ENCODE assay signal across 8 mouse cellular contexts in genomic region chrX:150588023-150588764, GRCm38 (mm10). TPM values are rescaled to one million over a fixed set of nuclear protein-coding genes. Genes with fewer than 3 reads are reported as not detected.
A peak's percentile ranks its signal among the peaks of the same experiment; 100 is the strongest.
DNase-seq lines count a peak whose midpoint lies in the region; ATAC-seq and TF ChIP-seq lines count a peak whose summit lies in the region.

Gene Pfkfb1, plus strand, starts transcription at chrX:150588229.

- no peaks in the 10 kb centered on the region for H3K9me3 ChIP-seq in CH12.LX (replicated peaks; ENCODE audit: low read length)
- no peaks in the 10 kb centered on the region for H3K9me3 ChIP-seq in forebrain, embryonic 11.5 days (ENCODE audit: control insufficient read depth, low read length)
- no peaks in the 10 kb centered on the region for H3K9me3 ChIP-seq in heart, embryonic 16.5 days (replicated peaks; ENCODE audit: control insufficient read depth, low read length)
- no peaks in the 10 kb centered on the region for H3K9me3 ChIP-seq in liver, embryonic 16.5 days (replicated peaks; ENCODE audit: control insufficient read depth, low read length)
- no peaks in the 10 kb centered on the region for H3K9me3 ChIP-seq in neural tube, embryonic 13.5 days

- TF ChIP-seq RAD21 in CH12.LX (IDR thresholded peaks at IDR 0.05; ENCODE audit: low read depth, low read length) = no peak

- peak; percentile 83 for TF ChIP-seq POLR2A in CH12.LX (IDR thresholded peaks at IDR 0.05; ENCODE audit: low read depth, low read length)
- TF ChIP-seq POLR2A in testis, adult 2 months (IDR thresholded peaks at IDR 0.05; ENCODE audit: control insufficient read depth, low read depth, low read length) = peak; percentile 23; the same call in 1 of the 2 replicates

- in situ Hi-C loops in CH12.LX (cut with MboI; ENCODE audit: low pct_ligation_motif_present, low pct_unique_long_range_greater_than_20kb, low sequenced_read_pairs) = no loop called here

- peak within 1 kb of the TSS; percentile 70 for H3K27ac ChIP-seq in CH12.LX (ENCODE audit: insufficient read depth, low read depth)
- peak within 1 kb of the TSS; percentile 59; the same call in 1 of the 2 replicates for H3K27ac ChIP-seq in forebrain, embryonic 11.5 days (ENCODE audit: low read depth, low read length)
- H3K27ac ChIP-seq in heart, embryonic 16.5 days (ENCODE audit: low read length) = peak within 1 kb of the TSS; percentile 75
- H3K27ac ChIP-seq in liver, embryonic 16.5 days (ENCODE audit: low read length) = peak within 1 kb of the TSS; percentile 90
- H3K27ac ChIP-seq in neural tube, embryonic 13.5 days (replicated peaks) = peak within 1 kb of the TSS; percentile 83
- peak within 1 kb of the TSS; percentile 75; the same call in 1 of the 2 replicates for H3K27ac ChIP-seq in testis, adult 2 months (ENCODE audit: control insufficient read depth, insufficient read depth, low read depth, low read length)

- no peaks in the 10 kb centered on the region for H3K4me1 ChIP-seq in CH12.LX (ENCODE audit: control insufficient read depth in 1 of 2, insufficient read depth in 2 of 2)
- H3K4me1 ChIP-seq in forebrain, embryonic 11.5 days (replicated peaks; ENCODE audit: control insufficient read depth, insufficient read depth, low read length) = no peaks in the 10 kb centered on the region
- H3K4me1 ChIP-seq in heart, embryonic 16.5 days (ENCODE audit: control insufficient read depth, insufficient read depth, low read length) = peaks cover 6% of the 10 kb centered on the region; the same call in 1 of the 2 replicates
- peaks cover 7% of the 10 kb centered on the region for H3K4me1 ChIP-seq in liver, embryonic 16.5 days (ENCODE audit: control insufficient read depth, low read depth, low read length)
- H3K4me1 ChIP-seq in neural tube, embryonic 13.5 days (replicated peaks) = 0 out of 2 replicates have a peak, but pooled peaks cover 8% of the 10 kb centered on the region
- H3K4me1 ChIP-seq in testis, adult 2 months (ENCODE audit: control insufficient read depth, insufficient read depth, low read length) = peaks cover 2% of the 10 kb centered on the region; the same call in 1 of the 2 replicates

- peak within 1 kb of the TSS; percentile 66 to 94 (median 79) for H3K4me3 ChIP-seq in CH12.LX (replicated peaks in 1 of 3; ENCODE audit: low read depth in 2 of 3, low read length in 2 of 3, poor library complexity in 1 of 3)
- peak within 1 kb of the TSS; percentile 43 for H3K4me3 ChIP-seq in forebrain, embryonic 11.5 days (ENCODE audit: low read depth, low read length)
- H3K4me3 ChIP-seq in heart, embryonic 16.5 days (ENCODE audit: low read length) = peak within 1 kb of the TSS; percentile 66
- H3K4me3 ChIP-seq in liver, embryonic 16.5 days (ENCODE audit: low read depth, low read length) = peak within 1 kb of the TSS; percentile 71
- H3K4me3 ChIP-seq in neural tube, embryonic 13.5 days = peak within 1 kb of the TSS; percentile 51
- peak within 1 kb of the TSS; percentile 90 for H3K4me3 ChIP-seq in testis, adult 2 months (ENCODE audit: control insufficient read depth, low read depth, low read length)

- peak; percentile 96 for ATAC-seq in forebrain, embryonic 11.5 days (replicated peaks; ENCODE audit: low FRiP score)
- ATAC-seq in heart, embryonic 16.5 days (replicated peaks; ENCODE audit: extremely low read depth, insufficient read depth, low FRiP score) = peak; percentile 97
- ATAC-seq in liver, embryonic 16.5 days (ENCODE audit: low read depth) = peak; percentile 97
- ATAC-seq in neural tube, embryonic 13.5 days (ENCODE audit: low read depth) = peak; percentile 96

- H3K36me3 ChIP-seq in CH12.LX (replicated peaks in 1 of 2; ENCODE audit: control insufficient read depth in 1 of 2, insufficient read depth in 1 of 2, low read length in 1 of 2) = peaks cover 13 to 22% of the 10 kb centered on the region in 2 experiments
- no peaks in the 10 kb centered on the region for H3K36me3 ChIP-seq in forebrain, embryonic 11.5 days (ENCODE audit: control insufficient read depth, insufficient read depth, low read length)
- no peaks in the 10 kb centered on the region; the same call in none of the 2 replicates for H3K36me3 ChIP-seq in heart, embryonic 16.5 days (ENCODE audit: control insufficient read depth, insufficient read depth)
- no peaks in the 10 kb centered on the region for H3K36me3 ChIP-seq in liver, embryonic 16.5 days (ENCODE audit: control insufficient read depth, insufficient read depth)
- peaks cover 18% of the 10 kb centered on the region for H3K36me3 ChIP-seq in neural tube, embryonic 13.5 days
- no peaks in the 10 kb centered on the region for H3K36me3 ChIP-seq in testis, adult 2 months (ENCODE audit: control insufficient read depth, insufficient read depth, low read length)

- DNase-seq in CH12.LX (ENCODE audit: extremely low read depth) = peak; percentile 74
- DNase-seq in c-Kit-positive CD71-positive TER-119-negative erythroid progenitor cells, embryonic 14.5 days (ENCODE audit: low read depth) = peak; percentile 61
- DNase-seq in forebrain, embryonic 11.5 days (ENCODE audit: low spot score) = peak; percentile 85
- peak; percentile 82 to 90 for DNase-seq in kidney, postnatal 4 days

- no peaks in the 10 kb centered on the region for H3K27me3 ChIP-seq in CH12.LX (replicated peaks)
- no peaks in the 10 kb centered on the region for H3K27me3 ChIP-seq in forebrain, embryonic 11.5 days (ENCODE audit: control insufficient read depth, insufficient read depth, low read length)
- no peaks in the 10 kb centered on the region for H3K27me3 ChIP-seq in heart, embryonic 16.5 days (ENCODE audit: control insufficient read depth, insufficient read depth, low read length)
- H3K27me3 ChIP-seq in liver, embryonic 16.5 days (ENCODE audit: control insufficient read depth, insufficient read depth, low read depth, low read length) = no peaks in the 10 kb centered on the region; the same call in 1 of the 2 replicates
- H3K27me3 ChIP-seq in neural tube, embryonic 13.5 days = peaks cover 4% of the 10 kb centered on the region; the same call in 1 of the 2 replicates
- no peaks in the 10 kb centered on the region for H3K27me3 ChIP-seq in testis, adult 2 months (ENCODE audit: control insufficient read depth, insufficient read depth, low read length)

- H3K9ac ChIP-seq in CH12.LX (ENCODE audit: insufficient read depth, low read depth) = peak within 1 kb of the TSS; percentile 95
- H3K9ac ChIP-seq in forebrain, embryonic 11.5 days (ENCODE audit: low read length) = peak within 1 kb of the TSS; percentile 67
- H3K9ac ChIP-seq in heart, embryonic 16.5 days (ENCODE audit: low read length) = peak within 1 kb of the TSS; percentile 77
- peak within 1 kb of the TSS; percentile 70 for H3K9ac ChIP-seq in liver, embryonic 16.5 days (ENCODE audit: low read depth, low read length)
- H3K9ac ChIP-seq in neural tube, embryonic 13.5 days = peak within 1 kb of the TSS; percentile 76

- dilution Hi-C loops in CH12.LX (cut with MboI; ENCODE audit: extremely low pct_ligation_motif_present, extremely low pct_unique_long_range_greater_than_20kb, low sequenced_read_pairs) = no loop called here

- TF ChIP-seq EP300 in CH12.LX (IDR thresholded peaks at IDR 0.05; ENCODE audit: low read length) = no peak

- 22% methylated on average over 35 of the region's 35 CpGs for WGBS in forebrain, embryonic 11.5 days
- 14% methylated on average over 35 of the region's 35 CpGs for WGBS in heart, embryonic 16.5 days
- 25% methylated on average over 35 of the region's 35 CpGs for WGBS in liver, embryonic 16.5 days (ENCODE audit: insufficient replicate concordance)
- 19% methylated on average over 35 of the region's 35 CpGs for WGBS in neural tube, embryonic 13.5 days

- peak within 1 kb of the TSS; percentile 65 for H3K4me2 ChIP-seq in CH12.LX (ENCODE audit: insufficient read depth, low read depth, poor library complexity, severe bottlenecking)
- H3K4me2 ChIP-seq in forebrain, embryonic 11.5 days (ENCODE audit: low read depth, low read length, severe bottlenecking) = peak within 1 kb of the TSS; percentile 51
- peak within 1 kb of the TSS; percentile 68 for H3K4me2 ChIP-seq in heart, embryonic 16.5 days (ENCODE audit: low read depth, low read length)
- H3K4me2 ChIP-seq in liver, embryonic 16.5 days (ENCODE audit: low read depth, low read length) = peak within 1 kb of the TSS; percentile 71
- H3K4me2 ChIP-seq in neural tube, embryonic 13.5 days = peak within 1 kb of the TSS; percentile 59

- peaks cover 11% of the 10 kb centered on the region for H3K79me2 ChIP-seq in CH12.LX (replicated peaks; ENCODE audit: control insufficient read depth, extremely low read depth, insufficient read depth, poor library complexity, severe bottlenecking)

- TF ChIP-seq CTCF in CH12.LX (conservative IDR thresholded peaks at IDR 0.05 in 1 of 2, IDR thresholded peaks at IDR 0.05 in 1 of 2; ENCODE audit: low read depth in 2 of 2, low read length in 2 of 2) = peak in 1 of 2 experiments; percentile 57; a peak in 2 of 4 replicates
- TF ChIP-seq CTCF in testis, adult 2 months (IDR thresholded peaks at IDR 0.05; ENCODE audit: control insufficient read depth, insufficient read depth, insufficient replicate concordance, low read depth, low read length) = peak; percentile 5; the same call in 1 of the 2 replicates

TF ChIP-seq in CH12.LX, 34 proteins besides CTCF, POLR2A, EP300 and RAD21 (continues in another document):
- TF ChIP-seq JUND (conservative IDR thresholded peaks at IDR 0.05; ENCODE audit: low read depth, low read length) (no peak), CHD1 (IDR thresholded peaks at IDR 0.05; ENCODE audit: low read depth, low read length) (no peak), SMC3 (IDR thresholded peaks at IDR 0.05; ENCODE audit: low read depth, low read length) (0 out of 2 replicates have a peak, but pooled peaks have one; percentile 11), BHLHE40 (IDR thresholded peaks at IDR 0.05; ENCODE audit: low read depth, low read length) (no peak), GABPA (IDR thresholded peaks at IDR 0.05; ENCODE audit: insufficient replicate concordance, low read depth, low read length) (no peak), E2F4 (IDR thresholded peaks at IDR 0.05; ENCODE audit: insufficient replicate concordance, low read depth, low read length) (no peak), ZKSCAN1 (IDR thresholded peaks at IDR 0.05; ENCODE audit: borderline replicate concordance, low read depth, low read length) (no peak), ETS1 (conservative IDR thresholded peaks at IDR 0.05; ENCODE audit: low read depth, low read length) (no peak), PAX5 (IDR thresholded peaks at IDR 0.05; ENCODE audit: low read length) (no peak), SIN3A (IDR thresholded peaks at IDR 0.05; ENCODE audit: low read length) (peak; percentile 13)

RNA-seq across cellular contexts. Expression of gene Pfkfb1, which starts in this region (rescaled TPM):
- 6.7 and 7.6 TPM in 2 replicates for total RNA-seq in CH12.LX (2012; rRNA removed)
- total RNA-seq in CH12.LX (2014; rRNA removed) = 5.7 and 7.5 TPM in 2 replicates
- polyA plus RNA-seq in CH12.LX (2012; ENCODE audit: insufficient read length, low read depth) = 12.4 and 15.0 TPM in 2 replicates
- polyA plus RNA-seq in forebrain, embryonic 11.5 days (2014; fragmentation: Nextera tagmentation; extraction: Ambion mirVana) = 8.4 and 9.0 TPM in 2 replicates
- 3.8 and 5.4 TPM in 2 replicates for polyA plus RNA-seq in heart, embryonic 16.5 days (2015; fragmentation: Nextera tagmentation; extraction: Ambion mirVana)
- 10.3 and 11.6 TPM in 2 replicates for polyA plus RNA-seq in liver, embryonic 16.5 days (2015; fragmentation: Nextera tagmentation; extraction: Ambion mirVana)
- 3.0 and 3.6 TPM in 2 replicates for polyA plus RNA-seq in neural tube, embryonic 13.5 days (2015; fragmentation: Nextera tagmentation; extraction: Ambion mirVana)
- polyA plus RNA-seq in testis, adult 2 months (2012; rRNA removed) = 3.9 and 4.7 TPM in 2 replicates

Comparison
In these comparisons a context has a peak if more than half of its experiments do, and no peak if none do; other contexts are left out.
1. Peak in every context shown above with its lines: DNase-seq, ATAC-seq, H3K4me3 ChIP-seq and H3K27ac ChIP-seq.